Mouse (Mus musculus) T-cell, adult 66 days (primary cell): Measurements from ENCODE around the gene Plek2. TPM values are rescaled to one million over a fixed set of nuclear protein-coding genes. Genes with fewer than 3 reads are reported as not detected.

Source experiments
- total RNA-seq, 2 experiments: library from RNA; stranded (reverse); gene quantifications; 3 replicates in 1 of 2; 4 replicates in 1 of 2; pipeline ENCODE4 v1.2.4; 2023

Plek2 gene
- total RNA-seq, result not detected

DNA sequence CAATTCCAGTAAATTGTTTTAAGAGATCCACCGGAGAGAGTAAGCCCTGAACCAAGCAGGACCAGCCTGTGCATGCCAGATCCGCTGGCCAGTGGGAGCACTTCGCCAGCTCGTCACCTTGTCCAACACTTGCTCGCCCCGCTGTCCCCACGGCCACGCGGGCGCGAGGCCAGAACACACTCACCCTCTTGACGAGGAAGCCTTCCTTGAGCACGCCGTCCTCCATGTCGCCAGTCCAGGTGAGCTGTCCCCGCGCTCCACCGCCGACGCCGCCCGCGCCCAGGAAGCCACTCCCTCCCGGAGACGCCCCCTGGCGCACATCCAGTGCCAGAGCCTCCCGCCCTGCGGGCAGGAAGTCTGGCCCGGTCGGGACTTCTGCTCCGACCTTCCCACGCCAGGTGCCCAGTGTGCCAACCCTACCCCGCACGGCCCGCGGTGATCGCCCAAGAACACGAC, at the start of gene Plek2:
Gene Plek2 (minus strand): TSS at position 258 of the 456 bp plus-strand sequence.

DNA sequence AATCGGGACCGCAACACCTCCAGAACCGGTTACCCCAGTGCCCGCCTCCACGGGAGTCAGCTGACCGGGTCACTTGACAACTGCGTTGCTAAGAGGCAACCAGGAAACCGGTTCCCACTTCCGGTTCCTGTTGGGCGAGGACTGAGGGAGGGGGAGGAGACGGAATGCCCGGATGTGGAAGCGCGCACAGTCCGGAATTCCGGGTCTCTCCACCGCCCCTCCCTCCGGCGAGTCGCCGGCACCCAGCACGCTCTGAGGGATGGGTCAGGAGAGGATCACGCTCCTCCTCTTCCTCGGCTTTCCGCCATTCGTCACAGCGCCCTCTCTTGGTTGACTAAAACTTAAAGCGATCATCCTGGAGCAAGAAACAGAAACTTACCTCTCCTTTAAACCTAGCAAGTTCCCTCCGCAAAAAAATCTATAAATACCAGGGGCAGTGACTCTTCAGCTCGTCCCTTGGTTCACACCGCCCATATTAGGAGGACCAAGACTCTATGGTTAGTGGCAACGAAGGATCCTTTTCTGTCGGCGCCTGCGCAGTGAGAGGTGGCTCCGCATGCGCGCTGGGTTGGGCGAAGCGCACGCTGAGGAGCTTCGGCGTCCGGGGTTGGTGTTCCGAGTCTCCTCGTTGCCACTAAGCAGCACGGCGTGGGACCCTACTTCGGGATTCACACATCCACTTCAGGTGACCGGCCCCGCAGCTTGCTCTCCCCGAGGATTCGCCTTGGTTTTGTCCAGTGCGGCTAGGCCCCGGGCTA, 45.1 kb downstream of the Plek2 start, which contains the start of the genes Atp6v1d and Eif2s1:
Gene Atp6v1d (minus strand): TSS at position 143 of the 758 bp plus-strand sequence.
Gene Eif2s1 (plus strand): TSS at position 324 of the 758 bp plus-strand sequence.

Other genes with a start within 250 kb of the Plek2 start
- gene Fam71d, start 215.4 kb downstream of the Plek2 start, total RNA-seq, result under 1 TPM in 1 of 2 experiments, not detected in 1; 0.83 TPM
- 10 to 100 TPM; 11.3 to 12.2 TPM for gene Mpp5, start 158.1 kb downstream of the Plek2 start, total RNA-seq
- 10 to 100 TPM; 92.1 to 96.1 TPM for gene Atp6v1d, start 45.3 kb downstream of the Plek2 start, total RNA-seq
- gene Eif2s1, start 45.1 kb downstream of the Plek2 start, total RNA-seq, result 10 to 100 TPM; 61.6 to 69.5 TPM
- gene Tmem229b, start 100.7 kb upstream of the Plek2 start, total RNA-seq, result 10 to 100 TPM; 55.7 to 61.1 TPM
- under 1 TPM; 0.61 to 0.86 TPM for gene Plekhh1, start 122.2 kb upstream of the Plek2 start, total RNA-seq
- 1 to 10 TPM; 7.1 TPM for gene Pigh, start 182.7 kb upstream of the Plek2 start, total RNA-seq
- gene Arg2, start 223.8 kb upstream of the Plek2 start, total RNA-seq, result not detected